Mouse (Mus musculus) T-helper 2 cell (primary cell): ENCODE measurements at regions not wholly inside any gene's neighbourhood (a gene's known extent, or its start where the extent isn't known, plus 50 kb on each side); places are given as distances from the start of the nearest gene placed in this dataset.

Source experiments
- in situ Hi-C: fragments of 300-600 bp; cut with MboI, MseI; formaldehyde crosslinking; loops from one replicate; pipeline ENCODE4 v1.15.1; 2025; ENCODE audit warnings: high pct_unique_total_duplicates

DNA sequence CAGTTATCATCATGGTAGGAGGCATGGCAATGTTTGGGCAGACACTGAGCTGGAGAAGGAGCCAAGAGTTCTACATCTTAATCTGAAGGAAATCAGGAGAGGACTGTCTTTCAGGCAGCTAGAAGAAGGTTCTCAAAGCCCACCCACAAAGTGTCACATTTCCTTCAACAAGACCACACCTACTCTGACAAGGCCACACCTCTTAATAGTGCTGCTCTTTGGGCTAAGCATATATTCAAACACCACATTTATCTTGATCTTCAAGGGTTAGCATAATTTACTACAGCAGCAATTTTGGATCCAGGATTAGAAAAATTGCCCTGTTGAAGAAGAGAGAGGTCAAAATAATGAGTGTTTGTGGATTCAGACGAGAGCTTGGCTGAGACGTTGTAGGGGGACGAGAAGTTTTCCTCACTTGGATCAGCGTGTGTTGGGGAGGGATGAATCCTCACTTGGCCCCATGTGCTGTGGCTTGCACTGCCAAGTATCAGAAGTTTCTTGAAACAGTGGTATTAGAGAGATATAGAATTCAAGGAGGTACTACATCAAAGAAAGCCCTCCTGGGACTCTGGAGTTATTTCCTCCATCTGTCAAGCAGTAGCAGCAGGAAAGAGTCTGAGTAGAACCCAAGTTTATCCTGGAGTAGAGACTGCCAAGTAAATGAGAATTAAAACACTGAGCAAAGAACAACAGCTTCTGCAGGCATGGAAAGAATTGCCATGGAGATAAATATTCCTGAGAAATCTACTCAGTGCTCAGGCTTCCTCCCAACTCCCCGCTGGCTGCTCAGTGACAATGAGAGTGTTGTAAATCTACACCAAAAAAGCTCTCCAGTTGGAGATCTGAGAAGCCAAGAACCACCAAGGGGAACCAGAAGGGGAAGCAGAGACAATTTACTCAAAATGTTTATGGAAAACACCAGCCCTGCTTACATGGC, 549.3 kb downstream of the Dhx35 start:
- in situ Hi-C loops: no loop called here

DNA sequence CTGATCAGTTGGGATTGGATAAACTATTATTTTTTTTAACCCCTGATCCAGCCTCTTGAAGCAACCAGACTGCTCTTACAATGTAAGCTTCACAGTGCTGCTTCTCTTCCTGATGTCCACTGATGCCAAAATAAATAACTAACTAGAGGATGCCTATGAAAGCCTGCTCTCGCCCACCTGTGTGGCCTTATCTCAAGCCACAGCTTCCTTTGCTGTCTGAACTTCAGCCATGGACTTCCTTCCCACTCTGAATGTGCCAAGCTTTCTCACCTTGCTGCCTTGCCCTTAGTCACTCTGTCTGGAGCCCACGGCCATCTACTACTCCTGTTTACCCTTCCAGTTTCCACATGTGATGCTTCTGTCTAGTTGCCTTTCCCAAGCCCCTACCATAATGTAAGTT, 559.6 kb downstream of the Dhx35 start:
- in situ Hi-C loops: no loop called here

DNA sequence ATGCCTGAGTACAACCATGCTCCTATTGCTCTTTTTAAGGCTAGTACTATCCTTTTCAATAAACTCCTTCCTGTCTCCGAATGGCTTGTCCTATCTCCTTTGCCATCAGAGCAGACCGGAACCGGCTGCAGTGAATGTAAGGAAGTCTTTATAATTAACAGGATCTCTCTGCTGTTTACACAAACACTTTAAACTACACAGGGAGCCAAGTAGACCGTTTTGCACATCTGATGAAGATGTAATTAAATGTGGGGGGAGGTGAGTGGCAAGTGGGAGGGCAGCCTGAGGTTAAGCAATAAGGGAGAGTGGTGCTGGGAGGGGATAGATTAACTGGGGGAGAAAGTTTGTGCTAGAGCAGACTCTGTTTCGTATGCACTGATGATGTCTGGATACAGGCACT, 561.9 kb downstream of the Dhx35 start:
- in situ Hi-C loops: no loop called here

DNA sequence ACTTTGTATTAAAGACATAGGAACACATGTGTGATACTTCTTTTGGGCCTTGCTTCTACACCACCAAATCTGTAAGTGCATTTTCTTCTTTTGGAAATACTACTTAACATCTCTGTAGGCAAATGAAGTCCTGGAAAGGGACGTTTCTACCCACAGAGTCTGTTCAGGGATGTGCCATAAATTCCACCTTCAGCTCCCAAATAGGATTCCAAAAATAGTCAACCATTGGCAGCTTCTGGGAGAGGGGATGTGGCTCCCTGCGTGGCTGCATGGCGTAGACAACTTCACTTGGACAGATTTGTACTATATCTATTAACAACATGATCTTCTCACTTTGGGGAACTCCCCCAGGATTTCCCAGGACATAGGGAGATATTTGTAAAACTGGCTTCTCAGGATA, 566.8 kb downstream of the Dhx35 start:
- in situ Hi-C loops: no loop called here

DNA sequence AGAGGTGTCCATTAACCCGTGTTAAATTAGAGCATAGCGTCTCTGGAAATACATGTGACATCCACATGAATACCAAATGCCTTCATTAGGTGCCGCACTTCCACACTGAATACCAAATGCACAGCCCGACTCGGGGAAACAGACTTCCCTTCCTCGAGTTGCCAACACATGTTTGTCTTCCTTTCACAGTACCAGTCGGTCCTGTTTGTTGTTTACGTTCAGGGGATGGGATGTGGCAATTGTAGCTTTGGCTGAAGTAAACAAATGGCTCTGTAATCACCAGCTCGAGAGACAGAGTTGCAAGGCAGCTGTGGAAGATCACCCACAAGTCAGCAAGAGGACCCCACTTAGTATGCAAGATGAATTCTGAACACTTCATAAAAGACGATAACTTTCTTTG, 598.3 kb downstream of the Dhx35 start:
- in situ Hi-C loops: no loop called here

DNA sequence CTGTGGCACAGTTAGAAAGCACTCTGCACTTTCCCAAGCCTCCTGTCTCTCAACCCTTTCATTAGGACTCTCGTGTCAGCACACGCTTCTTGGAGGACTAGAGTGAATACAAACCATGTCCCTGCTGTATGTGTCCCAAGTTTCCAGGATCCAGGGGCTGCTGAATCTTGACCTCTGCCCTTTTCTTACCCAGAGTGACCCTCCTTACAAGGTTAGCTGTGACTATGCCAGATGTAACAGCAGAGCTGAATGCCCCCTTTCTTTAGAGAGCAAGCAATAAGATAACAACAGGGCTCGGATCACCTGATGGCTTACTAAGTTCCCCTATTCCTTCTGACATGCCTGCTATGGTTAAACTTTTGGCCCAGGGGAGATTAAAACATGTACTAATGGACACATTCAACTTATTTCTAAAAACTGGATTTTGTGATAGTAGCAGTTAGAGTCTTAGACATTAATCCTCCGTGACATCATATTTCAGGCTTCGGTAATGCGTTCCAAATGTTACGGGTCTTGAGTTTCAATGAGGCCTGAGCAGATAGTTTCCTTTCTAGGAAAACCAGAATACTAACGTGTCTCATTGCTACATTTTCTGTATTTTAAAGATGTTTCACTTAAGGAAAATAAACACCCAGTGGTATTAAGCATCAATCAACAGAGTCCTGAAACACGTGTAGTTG, 607.0 kb downstream of the Dhx35 start:
- in situ Hi-C loops: no loop called here

DNA sequence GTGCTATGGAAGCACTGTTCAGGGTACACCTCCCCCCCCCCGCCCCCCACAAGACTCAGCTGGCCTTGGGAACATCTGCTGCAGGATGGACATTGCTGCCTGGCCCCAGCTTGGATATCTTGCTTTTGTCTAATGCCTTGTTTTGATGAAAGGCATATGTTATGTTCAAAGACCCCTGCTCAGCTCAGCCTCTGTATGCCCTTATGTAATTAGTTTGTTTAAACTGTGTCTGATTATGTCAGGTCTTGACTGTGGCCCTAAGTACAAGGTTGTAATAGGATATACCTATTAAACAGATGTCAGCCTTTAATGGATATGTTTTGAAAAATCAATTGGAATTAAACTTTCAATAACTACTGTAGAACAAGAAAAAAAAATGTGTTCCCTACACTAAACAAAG, 610.3 kb downstream of the Dhx35 start:
- in situ Hi-C loops: no loop called here

DNA sequence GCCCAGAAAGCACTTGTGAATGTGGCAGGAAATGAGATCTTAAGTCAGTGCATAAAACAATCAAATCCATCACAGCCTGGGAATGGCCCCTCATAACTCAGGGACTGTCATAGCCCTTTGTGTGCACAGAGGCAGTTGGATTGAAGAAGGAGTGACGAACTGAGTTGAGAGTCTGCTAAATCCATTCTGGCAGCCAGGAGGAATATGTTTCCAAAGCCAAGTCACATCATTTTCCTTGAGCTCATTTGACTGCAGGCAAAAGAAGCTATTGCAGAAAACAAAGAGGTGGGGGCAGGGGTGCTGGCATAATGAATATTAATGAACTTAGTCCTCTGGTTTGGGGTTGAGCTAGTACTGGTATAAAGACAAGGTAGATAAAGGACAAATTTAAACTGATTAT, 620.0 kb downstream of the Dhx35 start:
- in situ Hi-C loops: no loop called here

DNA sequence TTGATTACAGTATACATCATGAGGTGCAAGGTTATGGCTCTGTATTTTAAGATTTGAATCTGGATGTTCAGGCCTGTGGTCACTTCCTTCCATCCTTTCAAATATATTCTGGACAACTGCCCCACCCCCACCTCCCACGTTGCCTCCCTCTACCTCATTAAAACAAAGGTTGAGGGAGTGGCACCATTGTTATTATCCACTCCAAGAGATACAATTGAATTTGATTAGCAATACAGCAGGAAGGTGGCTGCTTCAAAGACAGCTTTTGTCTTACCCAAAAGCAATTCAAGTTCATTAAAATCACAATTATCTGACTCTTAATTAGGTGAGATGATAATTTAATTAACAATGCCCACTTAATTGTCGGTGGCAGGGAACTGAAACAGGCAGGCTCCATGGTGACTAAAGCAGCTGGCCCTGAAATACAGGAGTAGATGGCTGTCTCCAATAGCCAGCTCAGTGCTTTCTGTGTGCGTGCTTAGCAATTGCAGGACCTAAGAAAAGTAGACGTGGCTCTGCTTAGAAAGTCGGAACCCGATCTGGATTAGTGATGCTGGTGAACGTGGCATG, 623.8 kb downstream of the Dhx35 start:
- in situ Hi-C loops: no loop called here

DNA sequence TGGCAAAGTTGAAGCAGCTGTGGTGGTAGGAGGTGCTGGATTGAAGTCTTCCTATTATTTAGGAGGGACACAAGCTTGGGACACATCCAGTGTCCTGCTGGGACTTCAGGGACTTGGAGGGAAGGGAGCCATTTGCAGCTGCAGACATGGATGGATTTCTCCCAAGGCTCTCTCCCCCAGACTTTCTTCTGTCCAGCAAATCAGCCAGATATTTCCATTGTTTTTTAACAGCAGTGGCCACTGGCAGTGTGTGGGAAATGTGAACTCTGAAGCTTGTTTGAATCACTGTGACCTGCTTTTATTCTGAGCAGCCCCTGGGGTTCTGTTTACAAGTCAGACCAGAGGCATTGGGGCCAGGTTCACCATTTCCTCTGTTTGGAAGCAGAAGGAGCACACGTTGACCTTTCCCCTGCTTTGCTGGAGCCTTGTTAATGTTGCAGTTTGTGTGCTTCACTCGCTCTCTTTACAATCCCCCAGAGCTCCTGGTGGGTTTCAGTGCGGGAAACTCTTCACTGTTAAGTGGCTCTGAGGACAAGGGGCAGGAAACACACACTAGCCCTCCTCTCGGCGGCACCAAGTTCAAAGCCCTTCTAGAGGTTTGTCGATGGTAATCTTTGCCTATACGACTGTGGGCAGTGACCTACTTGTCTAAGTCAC, 627.8 kb downstream of the Dhx35 start:
- in situ Hi-C loops: loop anchor here (5.0 kb wide), 1 partner anchor 45 kb away; no protein-coding TSS in a partner anchor

DNA sequence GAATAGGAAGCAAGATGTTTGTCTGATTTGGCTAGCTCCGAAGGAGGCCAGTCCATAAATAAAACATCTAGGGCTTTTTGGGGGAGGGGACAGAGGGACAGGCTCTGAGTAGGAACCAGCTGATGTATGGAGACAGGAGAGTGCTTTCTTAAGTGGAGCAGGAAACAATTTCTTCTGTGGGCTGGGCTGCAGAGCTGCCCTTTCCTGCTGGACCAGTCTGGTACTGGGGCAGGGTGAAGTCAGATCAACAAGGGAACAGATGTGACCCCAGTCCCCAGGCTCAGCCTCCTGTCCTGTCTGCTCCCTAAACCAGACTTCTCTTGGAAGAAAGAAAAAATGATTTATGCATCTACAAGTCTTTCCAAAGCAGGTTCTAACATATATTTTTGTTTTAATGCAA, 633.6 kb downstream of the Dhx35 start:
- in situ Hi-C loops: no loop called here

DNA sequence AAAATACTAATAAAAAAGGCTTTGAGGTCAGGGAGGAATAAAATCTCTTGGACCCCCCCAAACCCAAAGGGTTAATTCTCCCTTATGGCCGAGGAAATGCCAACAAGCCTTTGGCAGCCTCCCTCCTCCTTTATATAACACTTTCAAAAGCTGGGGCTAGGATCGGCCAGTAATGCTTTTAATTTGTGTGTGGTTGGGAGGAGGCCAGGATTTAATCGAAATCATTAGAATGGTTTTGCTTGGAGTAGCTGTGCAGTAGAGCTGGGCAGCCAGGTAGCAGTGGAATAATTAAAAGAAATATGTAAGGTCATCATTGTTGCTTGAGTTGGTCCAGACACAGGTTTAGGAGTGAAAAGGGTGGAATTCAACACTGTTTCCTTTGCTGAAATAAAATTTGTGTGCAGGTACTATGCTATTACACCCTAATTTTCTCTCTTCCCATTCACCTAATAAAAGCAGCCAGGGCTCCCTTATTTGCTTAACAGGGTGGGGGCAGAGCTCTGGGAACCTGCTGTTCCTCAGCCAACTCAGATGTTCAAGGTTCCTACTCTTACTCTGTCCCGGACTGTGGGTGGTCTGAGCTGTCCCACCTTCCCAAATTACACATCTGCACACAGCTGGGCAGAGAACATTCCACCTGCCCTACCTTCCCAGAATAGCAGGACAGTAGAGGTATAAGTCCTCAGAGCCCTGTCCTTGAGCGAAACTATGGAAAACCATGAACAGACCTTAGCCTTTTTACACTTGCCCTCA, 636.1 kb downstream of the Dhx35 start:
- in situ Hi-C loops: no loop called here

DNA sequence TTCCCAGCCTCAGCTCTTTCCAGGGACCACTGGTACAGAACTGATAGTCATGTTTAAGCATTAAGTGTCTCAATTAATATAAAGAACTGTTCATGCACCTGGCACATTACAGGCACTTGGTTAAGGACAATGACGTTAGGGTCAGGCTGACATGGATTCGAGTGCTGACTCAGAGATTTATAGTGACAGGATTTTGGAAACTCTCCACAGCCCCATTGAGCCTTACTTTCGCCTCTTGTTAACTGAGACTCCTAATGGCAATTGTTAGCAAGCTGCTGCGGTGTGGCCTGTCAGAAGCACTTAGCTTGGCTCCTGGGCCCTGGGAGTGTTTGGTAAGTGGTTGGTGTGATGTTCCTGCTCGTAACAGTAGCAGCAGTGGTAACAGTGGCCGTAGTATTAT, 644.4 kb downstream of the Dhx35 start:
- in situ Hi-C loops: no loop called here

DNA sequence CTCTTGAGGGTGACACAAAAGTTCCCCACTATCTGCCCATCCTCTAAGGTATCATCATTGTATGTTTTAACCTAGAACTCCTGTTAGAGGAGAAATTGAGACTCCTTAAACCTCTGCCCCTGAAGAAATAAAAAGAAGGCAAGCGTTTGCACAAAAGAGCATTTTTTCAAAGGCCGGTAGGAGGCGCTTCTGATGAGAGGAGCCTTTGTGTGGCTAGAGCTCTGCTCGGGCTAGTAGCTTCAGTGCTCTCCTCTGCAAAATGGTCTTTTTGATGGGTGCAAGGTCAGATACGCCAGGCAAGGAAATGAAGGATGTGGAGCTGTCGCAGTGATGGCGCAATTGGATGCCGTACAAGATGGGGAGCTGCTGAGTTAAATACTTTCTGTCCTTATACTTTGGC, 649.0 kb downstream of the Dhx35 start:
- in situ Hi-C loops: no loop called here

DNA sequence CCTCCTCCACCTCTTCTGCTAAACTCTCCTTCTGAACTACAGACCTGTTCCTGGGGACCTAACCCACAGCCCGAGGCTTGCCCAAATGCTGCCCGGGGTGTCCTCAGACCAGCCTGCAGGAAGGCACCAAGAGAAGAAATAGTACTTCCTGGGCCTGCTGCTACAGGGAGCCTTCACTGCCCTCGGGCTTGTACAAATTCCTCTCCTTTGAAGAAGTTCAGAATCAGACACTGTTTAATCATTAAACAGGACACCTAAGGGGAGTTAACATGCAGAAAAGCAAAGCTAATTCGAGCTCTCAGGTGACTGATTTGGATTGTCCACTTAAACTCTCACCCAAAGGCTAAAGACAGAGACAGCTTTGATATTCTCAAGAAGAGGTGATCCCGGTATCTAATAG, 651.8 kb downstream of the Dhx35 start:
- in situ Hi-C loops: no loop called here

DNA sequence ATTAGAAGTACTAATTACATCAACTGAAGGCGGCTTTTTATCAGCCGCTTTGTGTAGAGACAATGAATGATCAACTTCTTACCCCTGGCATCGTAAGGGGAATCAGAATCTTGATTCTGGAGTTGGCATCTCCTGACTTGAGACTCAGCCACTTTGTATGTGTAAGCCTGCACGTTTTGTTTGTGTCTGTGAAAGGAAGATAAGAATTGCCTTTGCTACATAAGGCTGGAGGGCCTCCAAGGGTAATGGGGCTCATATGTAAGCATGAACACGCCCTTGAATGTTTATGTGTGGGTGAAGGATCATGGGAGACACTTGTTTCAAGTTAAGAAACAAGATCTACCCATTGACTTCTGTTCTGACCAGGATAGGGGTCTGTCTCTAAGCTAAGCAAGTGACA, 652.3 kb downstream of the Dhx35 start:
- in situ Hi-C loops: no loop called here

DNA sequence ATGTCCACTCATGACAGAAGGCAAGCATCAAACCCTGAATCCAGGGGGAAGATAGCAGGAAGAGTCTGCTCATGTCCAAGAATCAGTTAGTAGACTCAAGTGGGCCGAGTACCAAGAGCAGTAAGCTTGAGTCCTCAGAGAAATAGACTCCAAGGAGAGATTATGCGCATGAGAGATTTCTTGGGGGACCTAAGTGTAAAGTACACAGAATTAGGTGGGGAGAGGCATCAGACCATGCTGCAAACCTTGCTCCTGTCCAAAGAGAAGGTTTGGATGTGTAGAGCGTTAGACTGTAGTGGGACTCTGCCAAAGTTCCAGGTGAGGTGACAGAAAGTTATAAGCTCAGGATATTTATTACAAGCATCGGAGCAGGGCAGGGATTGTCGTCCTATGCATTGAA, 654.4 kb downstream of the Dhx35 start:
- in situ Hi-C loops: no loop called here

DNA sequence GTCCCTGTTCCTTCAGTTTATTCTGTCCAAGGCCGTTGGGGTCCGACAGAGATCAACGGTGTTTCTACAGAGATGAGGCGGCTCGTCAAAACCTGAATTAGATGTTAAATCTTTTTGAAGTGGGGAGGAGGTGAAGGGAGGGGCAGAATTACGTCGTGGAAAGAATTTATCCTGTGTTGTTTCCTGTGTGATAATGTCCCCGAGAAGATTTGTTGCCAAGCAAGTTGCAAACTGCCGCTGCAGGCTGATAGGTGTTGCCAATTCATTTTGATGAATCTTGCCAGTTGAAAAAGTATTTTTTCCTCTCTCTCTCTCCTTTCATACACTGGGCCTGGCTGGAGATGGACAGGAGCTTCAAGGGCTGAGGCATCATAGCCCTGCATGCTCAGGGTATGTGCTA, 656.8 kb downstream of the Dhx35 start:
- in situ Hi-C loops: no loop called here

DNA sequence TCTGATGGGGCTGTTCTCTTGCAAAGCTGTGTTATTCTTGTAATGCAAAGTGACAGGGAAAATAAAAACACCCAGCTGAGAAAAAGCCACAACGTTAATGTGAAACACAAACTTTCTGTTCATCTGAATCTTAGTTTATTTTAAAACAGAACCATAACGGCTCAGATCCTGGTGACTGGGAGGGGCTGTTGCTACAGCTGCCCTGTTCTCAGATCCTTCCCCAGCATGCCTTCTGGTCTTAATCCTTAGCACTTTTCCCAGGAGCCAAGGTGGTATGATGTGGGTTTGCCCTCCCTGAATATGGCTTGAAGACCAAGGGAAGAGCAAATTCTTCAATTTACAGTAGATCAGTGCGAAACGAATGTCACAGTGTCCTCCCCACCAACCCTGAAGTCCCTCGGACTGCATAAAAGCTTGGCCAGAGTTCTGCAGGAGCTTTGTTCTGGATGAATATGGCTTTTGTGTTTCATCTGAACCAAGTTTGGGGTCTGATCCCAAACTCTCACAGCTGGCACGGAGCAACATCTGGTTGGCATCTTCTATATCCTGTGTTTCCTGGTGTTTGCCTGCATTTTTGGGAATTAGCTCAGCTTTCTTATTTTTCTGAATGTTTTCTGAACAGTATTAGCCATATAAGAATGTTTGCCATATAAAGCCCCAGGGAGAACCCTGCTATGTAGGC, 686.9 kb downstream of the Dhx35 start:
- in situ Hi-C loops: no loop called here

DNA sequence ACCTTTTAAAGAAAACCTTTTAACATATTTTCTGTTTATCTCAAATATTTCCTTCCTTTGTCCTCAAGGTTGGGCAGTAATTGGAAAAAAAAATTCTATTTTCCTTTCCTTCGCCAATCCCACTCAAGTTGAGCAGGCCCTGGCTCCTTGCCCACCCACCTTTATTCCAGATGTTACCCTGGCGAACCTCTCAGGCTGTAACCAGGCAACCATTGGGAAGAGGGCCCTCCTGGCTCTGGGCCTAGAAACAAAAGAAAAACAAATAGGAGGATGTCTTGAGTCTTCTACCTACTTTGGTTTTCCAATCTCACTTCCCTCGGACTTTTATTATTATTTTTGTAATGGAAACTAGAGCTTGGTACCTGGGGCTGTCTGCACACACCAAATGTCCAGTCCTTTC, 696.5 kb downstream of the Dhx35 start:
- in situ Hi-C loops: no loop called here

DNA sequence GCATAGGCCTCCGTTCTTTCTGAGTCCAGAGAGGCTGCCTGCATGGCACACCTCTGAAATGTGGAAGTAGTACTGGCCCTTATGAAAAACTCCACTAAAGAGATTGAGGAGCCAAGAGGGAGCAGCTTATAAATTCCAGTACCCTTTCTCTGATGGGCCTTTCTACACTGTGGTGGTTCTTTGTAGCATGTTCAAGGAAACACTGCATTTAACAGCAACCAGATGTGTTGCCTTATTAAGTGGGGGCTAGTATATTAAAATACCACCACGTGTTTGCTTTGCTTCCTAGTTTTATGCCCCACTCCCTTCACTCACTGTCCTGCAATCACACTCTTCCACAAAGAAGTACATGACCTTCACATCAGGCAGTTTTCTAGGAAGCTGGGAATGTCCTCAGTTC, 704.1 kb downstream of the Dhx35 start:
- in situ Hi-C loops: no loop called here
